Mouse (Mus musculus) kidney, embryonic 16.5 days (tissue): Measurements from ENCODE around the gene Clcn1. TPM values are rescaled to one million over a fixed set of nuclear protein-coding genes. Genes with fewer than 3 reads are reported as not detected.
A peak's percentile ranks its signal among the peaks of the same experiment; 100 is the strongest.

Experiments
- ATAC-seq: fragments of 200-750 bp; cut with Nextera tagmentation; 2 replicates; pipeline ENCODE4 v1.8.0; 2017; ENCODE audit warnings: moderate TSS enrichment; ENCODE audit not compliant: low FRiP score, low TSS enrichment
- H3K27ac ChIP-seq: fragments of 300-500 bp; sonication (generic); 2 replicates; pipeline ENCODE4 v1.5.1; 2014; ENCODE audit warnings: low read length
- H3K27me3 ChIP-seq: fragments of 300-500 bp; sonication (generic); 2 replicates; pipeline ENCODE4 v1.6.1; 2014; ENCODE audit warnings: low read length, control low read depth, mixed read lengths; ENCODE audit not compliant: insufficient read depth
- H3K36me3 ChIP-seq: fragments of 300-500 bp; sonication (generic); 2 replicates; pipeline ENCODE4 v1.6.1; 2014; ENCODE audit warnings: low read length, control low read depth, mixed read lengths; ENCODE audit not compliant: insufficient read depth
- H3K4me1 ChIP-seq: fragments of 300-500 bp; sonication (generic); 2 replicates; pipeline ENCODE4 v1.6.1; 2014; ENCODE audit warnings: low read length, control low read depth, mixed read lengths; ENCODE audit not compliant: insufficient read depth
- H3K4me2 ChIP-seq: fragments of 300-500 bp; sonication (generic); replicated peaks from 2 replicates; pipeline ENCODE4 v1.6.1; 2014; ENCODE audit warnings: low read depth, low read length
- H3K4me3 ChIP-seq: fragments of 300-500 bp; sonication (generic); 2 replicates; pipeline ENCODE4 v1.5.1; 2014; ENCODE audit warnings: mild to moderate bottlenecking, low read length
- H3K9ac ChIP-seq: fragments of 300-500 bp; sonication (generic); replicated peaks from 2 replicates; pipeline ENCODE4 v1.6.1; 2014; ENCODE audit warnings: low read length
- H3K9me3 ChIP-seq: fragments of 300-500 bp; sonication (generic); 2 replicates; pipeline ENCODE4 v1.6.1; 2016; ENCODE audit warnings: low read length, control low read depth
- WGBS: fragments of 180-500 bp; shearing (Covaris S2); extraction: QIAGEN DNeasy Blood & Tissue Kit; methylation state at CpG from one replicate; pipeline ENCODE4 v1.1.7; 2014; 5-methylcytosine and 5-hydroxymethylcytosine counted together
- polyA plus RNA-seq: library from polyadenylated mRNA; unstranded; fragments of >200 nt; fragmentation: Nextera tagmentation; extraction: Ambion mirVana; gene quantifications from 2 replicates; pipeline ENCODE4 v1.2.1, GENCODE M21; 2015

Clcn1 gene
- polyA plus RNA-seq, 1 experiment from 2014 or later = 0.29 TPM

DNA sequence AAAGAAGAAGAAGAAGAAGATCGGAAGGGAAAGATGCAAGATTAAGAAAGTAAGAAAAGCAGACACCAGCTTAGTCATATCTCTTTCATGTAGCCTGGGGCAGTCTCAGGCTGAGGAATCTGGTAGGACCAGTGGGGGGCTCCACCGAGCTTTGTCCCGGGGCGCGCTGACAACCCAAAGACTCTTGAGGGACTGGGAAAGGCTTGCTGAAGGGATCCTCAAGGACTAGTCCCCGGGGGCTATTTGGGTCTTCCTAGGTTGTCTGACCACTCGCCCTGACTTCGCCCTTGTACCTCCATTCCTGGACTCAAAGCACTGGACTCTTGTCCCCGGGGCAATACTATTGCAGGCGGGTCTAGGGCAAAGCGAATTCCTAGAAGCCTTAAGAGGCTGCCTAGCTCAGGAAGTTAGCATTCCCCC, 62.5 kb downstream of the Clcn1 start:
- H3K4me3 ChIP-seq = peak overlapping the region; percentile 91
- no peaks in the 10 kb centered on the region for H3K9me3 ChIP-seq
- WGBS = 2% methylated on average over 11 of the region's 11 CpGs
- ATAC-seq = peak; percentile 28
- H3K36me3 ChIP-seq = peaks cover 13% of the 10 kb centered on the region
- H3K27me3 ChIP-seq = no peaks in the 10 kb centered on the region
- peak overlapping the region; percentile 95 for H3K9ac ChIP-seq
- H3K4me1 ChIP-seq = peaks cover 40% of the 10 kb centered on the region
- peak overlapping the region; percentile 95 for H3K4me2 ChIP-seq
- H3K27ac ChIP-seq = peak overlapping the region; percentile 99

DNA sequence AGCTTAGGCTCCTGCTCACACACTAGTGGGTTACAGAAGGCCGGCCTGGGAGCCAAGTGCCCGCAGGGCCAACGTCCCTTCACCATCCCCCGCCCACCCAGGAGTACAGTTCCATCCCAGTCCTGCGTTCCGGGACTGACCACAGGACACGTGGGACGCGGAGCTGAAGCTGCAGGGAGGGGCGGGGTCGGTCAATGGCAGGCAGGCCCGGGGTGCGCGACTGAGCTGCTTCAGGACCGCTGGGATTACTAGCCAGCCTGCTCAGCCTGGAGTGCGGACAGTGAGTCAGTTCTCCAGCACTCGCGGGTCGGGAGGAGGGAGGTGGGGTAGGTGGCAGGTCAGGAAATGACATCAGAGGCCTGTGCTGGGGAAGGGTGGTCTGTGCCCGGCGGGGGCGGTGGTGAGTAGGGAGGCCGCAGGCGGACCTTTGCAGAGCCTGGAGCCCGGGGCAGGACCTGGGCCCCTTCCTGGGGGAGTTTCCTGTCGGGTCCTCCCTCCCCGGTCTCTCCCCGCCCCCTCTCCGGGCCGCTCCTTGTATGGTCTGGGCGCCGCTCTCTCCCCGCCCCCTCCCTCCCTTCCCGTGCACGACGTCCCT, 63.0 kb downstream of the Clcn1 start, which contains the start of gene Zyx:
Gene Zyx (plus strand): TSS at position 205 of the 595 bp plus-strand sequence.
- peak within 1 kb of the TSS; percentile 95 for H3K9ac ChIP-seq
- peaks cover 13% of the 10 kb centered on the region for H3K36me3 ChIP-seq
- under 1% methylated on average over 25 of the region's 36 CpGs for WGBS
- ATAC-seq = peak; percentile 96
- H3K4me3 ChIP-seq = peak within 1 kb of the TSS; percentile 91
- H3K9me3 ChIP-seq = no peaks in the 10 kb centered on the region
- H3K27me3 ChIP-seq = no peaks in the 10 kb centered on the region
- peaks cover 45% of the 10 kb centered on the region for H3K4me1 ChIP-seq
- peak within 1 kb of the TSS; percentile 99 for H3K27ac ChIP-seq
- peak within 1 kb of the TSS; percentile 95 for H3K4me2 ChIP-seq

- Histone ChIP-seq H3K4me2 (peak overlapping the region; percentile 95), H3K36me3 (peaks cover 13% of the 10 kb centered on the region), H3K9ac (peak overlapping the region; percentile 95), H3K27me3 (no peaks in the 10 kb centered on the region), H3K9me3 (no peaks in the 10 kb centered on the region), H3K4me3 (peak overlapping the region; percentile 91), H3K27ac (peak overlapping the region; percentile 99), H3K4me1 (peaks cover 45% of the 10 kb centered on the region)
- WGBS = under 1% methylated on average over 62 of the region's 72 CpGs
- peak; percentile 22 for ATAC-seq
These were observed 63.8 kb downstream of the Clcn1 start for GRCm38 (mm10) chr6:42350021-42350967.

GRCm38 (mm10) chr6:42350968-42351775, 64.7 kb downstream of the Clcn1 start:
- Histone ChIP-seq H3K27me3 (no peaks in the 10 kb centered on the region), H3K36me3 (peaks cover 21% of the 10 kb centered on the region), H3K4me2 (peak overlapping the region; percentile 95), H3K9me3 (no peaks in the 10 kb centered on the region), H3K4me3 (peak overlapping the region; percentile 91), H3K9ac (peak overlapping the region; percentile 95), H3K4me1 (peaks cover 45% of the 10 kb centered on the region), H3K27ac (peak overlapping the region; percentile 99)
- WGBS = 31% methylated on average over 13 of the region's 13 CpGs
- ATAC-seq = no peak

GRCm38 (mm10) chr6:42351776-42352485, 65.4 kb downstream of the Clcn1 start:
- no peak for ATAC-seq
- H3K36me3 ChIP-seq = peaks cover 29% of the 10 kb centered on the region

DNA sequence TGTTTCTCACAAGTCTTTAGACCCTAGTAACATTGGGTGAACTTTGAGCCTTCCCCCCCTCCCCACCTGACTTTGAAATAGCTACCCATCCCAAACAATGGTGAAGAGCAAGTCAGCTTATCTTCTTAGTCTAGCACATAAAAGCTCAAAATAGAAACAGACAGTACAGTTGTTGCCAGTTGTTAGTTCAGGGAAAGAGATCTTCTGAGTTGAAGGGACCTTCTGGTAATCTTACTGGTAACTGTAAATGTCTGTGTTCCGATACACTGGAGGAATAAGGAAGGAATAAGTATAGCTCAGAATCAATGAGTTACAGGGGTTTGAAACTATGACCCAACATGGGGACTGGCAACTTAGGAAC, 66.0 kb downstream of the Clcn1 start:
- Histone ChIP-seq H3K9me3 (no peaks in the 10 kb centered on the region), H3K9ac (no peak overlapping the region), H3K27me3 (no peaks in the 10 kb centered on the region), H3K4me2 (peak overlapping the region; percentile 95), H3K4me3 (no peak overlapping the region), H3K36me3 (peaks cover 34% of the 10 kb centered on the region), H3K4me1 (peaks cover 45% of the 10 kb centered on the region), H3K27ac (no peak overlapping the region)
- no peak for ATAC-seq
- 97% methylated on average over 1 of the region's 1 CpGs for WGBS

More at GRCm38 (mm10) chr6:42351776-42352485, 65.4 kb downstream of the Clcn1 start:
- peaks cover 45% of the 10 kb centered on the region for H3K4me1 ChIP-seq
- peak overlapping the region; percentile 95 for H3K4me2 ChIP-seq
- peak overlapping the region; percentile 95 for H3K9ac ChIP-seq
- H3K27ac ChIP-seq = no peak overlapping the region
- no peaks in the 10 kb centered on the region for H3K27me3 ChIP-seq
- no peaks in the 10 kb centered on the region for H3K9me3 ChIP-seq
- WGBS = 75% methylated on average over 7 of the region's 7 CpGs
- H3K4me3 ChIP-seq = peak overlapping the region; percentile 91

GRCm38 (mm10) chr6:42353180-42353579, 66.7 kb downstream of the Clcn1 start:
- Histone ChIP-seq H3K36me3 (peaks cover 41% of the 10 kb centered on the region), H3K4me2 (peak overlapping the region; percentile 95; the same call in 1 of the 2 replicates), H3K27me3 (no peaks in the 10 kb centered on the region), H3K4me1 (peaks cover 43% of the 10 kb centered on the region), H3K27ac (no peak overlapping the region), H3K9ac (no peak overlapping the region), H3K9me3 (no peaks in the 10 kb centered on the region), H3K4me3 (peak overlapping the region; percentile 11)
- no peak for ATAC-seq
- WGBS = 72% methylated on average over 8 of the region's 8 CpGs

DNA sequence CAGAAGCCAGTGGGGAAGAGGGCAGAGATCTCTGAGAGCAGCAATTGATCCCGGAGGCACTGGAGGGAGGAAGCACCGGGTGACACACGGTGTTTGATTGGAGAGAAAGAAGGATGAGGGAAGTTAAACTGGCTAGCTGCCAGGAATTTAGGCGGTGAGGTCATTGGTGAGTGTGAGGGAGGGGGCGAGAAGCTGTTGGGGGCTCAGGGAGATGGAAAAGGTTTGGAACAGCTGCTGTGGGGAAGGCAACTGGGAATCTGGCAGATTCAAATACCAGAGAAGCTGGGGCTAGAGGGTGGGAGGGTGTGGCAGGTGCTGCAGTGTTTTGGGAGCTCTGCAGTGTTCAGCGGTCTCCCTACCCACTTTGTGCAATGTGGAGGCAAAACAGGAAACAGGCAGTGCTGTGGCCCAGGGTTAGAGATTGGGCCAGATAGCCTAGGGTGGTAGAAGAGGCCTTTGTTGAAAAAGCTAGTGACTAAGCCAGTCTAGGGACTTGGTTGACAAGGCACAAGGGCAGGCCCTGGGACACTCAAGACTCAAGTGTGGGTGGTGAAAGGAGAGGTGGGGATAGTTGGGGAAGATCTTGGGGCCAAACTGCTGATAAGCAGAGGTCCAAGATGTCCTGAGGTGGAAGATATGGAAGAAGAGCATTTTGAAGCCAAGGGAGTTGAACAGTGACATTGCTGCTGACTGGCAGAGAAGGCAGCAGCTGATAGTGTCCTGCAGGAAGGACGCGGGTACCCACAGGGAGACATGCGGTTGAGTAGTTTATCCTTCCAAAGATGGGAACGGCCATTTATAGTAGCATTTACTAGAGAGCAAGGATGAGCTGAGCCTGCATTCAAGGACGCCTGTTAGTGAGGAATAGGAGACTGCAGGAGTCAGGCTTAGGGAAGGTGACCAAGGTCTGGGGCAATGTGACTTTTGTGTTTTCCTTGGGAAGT, 67.9 kb downstream of the Clcn1 start:
- Histone ChIP-seq H3K4me3 (no peak overlapping the region), H3K36me3 (peaks cover 48% of the 10 kb centered on the region), H3K9ac (no peak overlapping the region), H3K4me1 (peaks cover 38% of the 10 kb centered on the region), H3K4me2 (peak overlapping the region; percentile 30; the same call in 1 of the 2 replicates), H3K27ac (no peak overlapping the region), H3K9me3 (no peaks in the 10 kb centered on the region), H3K27me3 (no peaks in the 10 kb centered on the region)
- ATAC-seq = no peak
- WGBS = 63% methylated on average over 11 of the region's 11 CpGs
